Mouse (Mus musculus) forebrain, embryonic 16.5 days (tissue): Measurements from ENCODE around the gene Gm4763. TPM values are rescaled to one million over a fixed set of nuclear protein-coding genes. Genes with fewer than 3 reads are reported as not detected.
"Not testable (repeated sequence)": the region's sequence is repeated elsewhere in the genome, so short reads cannot be mapped to it uniquely, and the experiment has no call there.

ENCODE experiments used
- ATAC-seq: fragments of 200-750 bp; cut with Nextera tagmentation; 2 replicates; pipeline ENCODE4 v1.8.0; 2017; ENCODE audit warnings: mild to moderate bottlenecking, moderate library complexity
- H3K27ac ChIP-seq: fragments of 300-500 bp; sonication (generic); 2 replicates; pipeline ENCODE4 v1.5.1; 2014; ENCODE audit warnings: low read length, control low read depth
- H3K27me3 ChIP-seq: fragments of 300-500 bp; sonication (generic); replicated peaks from 2 replicates; pipeline ENCODE4 v1.6.1; 2014; ENCODE audit warnings: low read length; ENCODE audit not compliant: control insufficient read depth, insufficient read depth
- H3K36me3 ChIP-seq: fragments of 300-500 bp; sonication (generic); 2 replicates; pipeline ENCODE4 v1.6.1; 2014; ENCODE audit not compliant: control insufficient read depth, insufficient read depth
- H3K4me1 ChIP-seq: fragments of 300-500 bp; sonication (generic); replicated peaks from 2 replicates; pipeline ENCODE4 v1.6.1; 2014; ENCODE audit warnings: low read length; ENCODE audit not compliant: control insufficient read depth, insufficient read depth
- H3K4me2 ChIP-seq: fragments of 300-500 bp; sonication (generic); 2 replicates; pipeline ENCODE4 v1.6.1; 2014; ENCODE audit warnings: mild to moderate bottlenecking, low read length, control low read depth
- H3K4me3 ChIP-seq: fragments of 300-500 bp; sonication (generic); replicated peaks from 2 replicates; pipeline ENCODE4 v1.5.1; 2014; ENCODE audit warnings: mild to moderate bottlenecking, low read length, control low read depth
- H3K9ac ChIP-seq: fragments of 300-500 bp; sonication (generic); replicated peaks from 2 replicates; pipeline ENCODE4 v1.6.1; 2014; ENCODE audit warnings: low read depth, low read length, control low read depth
- H3K9me3 ChIP-seq: fragments of 300-500 bp; sonication (generic); 2 replicates; pipeline ENCODE4 v1.6.1; 2016; ENCODE audit warnings: low read length; ENCODE audit not compliant: control insufficient read depth
- WGBS: fragments of 180-500 bp; shearing (Covaris S2); extraction: QIAGEN DNeasy Blood & Tissue Kit; methylation state at CpG from one replicate; pipeline ENCODE4 v1.1.7; 2014; 5-methylcytosine and 5-hydroxymethylcytosine counted together
- polyA plus RNA-seq: library from polyadenylated mRNA; unstranded; fragments of >200 nt; fragmentation: Nextera tagmentation; extraction: Ambion mirVana; gene quantifications from 2 replicates; pipeline ENCODE4 v1.2.1, GENCODE M21; 2015

Gm4763 gene
- polyA plus RNA-seq, 1 experiment from 2014 or later = not detected

DNA sequence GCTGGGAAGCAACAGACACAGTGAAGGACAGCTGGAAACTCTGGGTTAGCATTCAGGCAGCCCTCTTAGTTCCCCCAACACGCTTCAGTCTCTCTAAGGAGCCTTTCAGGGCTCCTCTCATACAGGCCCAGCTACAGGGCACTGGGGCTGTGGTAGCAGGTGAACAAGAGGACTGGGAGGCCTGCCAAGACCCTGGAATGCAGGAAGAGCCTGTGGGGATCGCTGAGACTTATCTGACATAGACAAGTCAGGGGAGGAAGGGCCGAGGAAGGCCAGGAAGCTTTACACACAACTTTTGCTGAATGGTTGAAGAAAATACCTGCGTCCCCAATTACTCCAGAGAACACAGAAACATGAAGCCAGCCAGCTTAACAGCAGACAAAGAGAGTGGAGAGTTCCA, 24.0 kb upstream of the Gm4763 start:
- H3K4me2 ChIP-seq = no peak overlapping the region
- ATAC-seq = no peak
- H3K9ac ChIP-seq = no peak overlapping the region
- no peaks in the 10 kb centered on the region for H3K9me3 ChIP-seq
- H3K4me1 ChIP-seq = no peaks in the 10 kb centered on the region
- no peaks in the 10 kb centered on the region for H3K36me3 ChIP-seq
- WGBS = 47% methylated on average over 4 of the region's 4 CpGs
- H3K27me3 ChIP-seq = no peaks in the 10 kb centered on the region
- H3K4me3 ChIP-seq = no peak overlapping the region
- H3K27ac ChIP-seq = no peak overlapping the region

DNA sequence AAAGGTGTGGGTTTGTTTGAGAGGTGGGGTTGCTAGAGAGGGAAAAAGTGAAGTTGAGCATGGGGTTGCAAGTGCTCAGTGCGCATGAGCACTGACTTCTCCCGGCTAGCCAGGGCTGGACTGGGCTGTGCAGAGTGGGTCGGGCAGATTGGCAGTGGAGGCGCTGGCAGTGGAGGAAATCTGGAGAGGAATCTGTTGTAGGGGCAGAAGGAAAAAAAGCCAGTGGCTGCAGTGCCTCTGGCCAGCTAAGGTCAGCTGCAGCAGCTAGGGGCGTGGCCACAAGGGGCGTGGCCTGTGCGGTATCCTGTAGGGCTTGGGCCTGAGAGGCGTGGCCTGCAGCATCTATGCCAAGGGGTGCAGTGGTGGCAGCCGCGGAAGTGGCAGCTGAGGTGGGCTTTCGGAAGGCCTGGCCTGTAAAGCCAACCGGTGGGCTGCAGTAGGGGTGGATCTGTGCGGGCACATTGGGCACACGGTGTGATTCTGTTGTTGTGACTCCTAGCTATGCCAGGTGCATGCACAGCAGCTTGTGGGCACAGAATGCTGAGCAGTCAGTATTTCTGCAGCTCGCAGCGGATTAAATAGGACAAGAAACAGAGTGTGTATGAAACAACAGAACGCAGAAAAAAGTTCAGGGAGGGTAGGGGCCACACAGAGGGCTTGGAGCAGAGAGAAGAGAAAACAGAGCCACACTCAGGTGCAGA, 9.4 kb upstream of the Gm4763 start:
- ATAC-seq = no peak
- Histone ChIP-seq H3K9ac (no peak overlapping the region), H3K4me3 (peak overlapping the region; percentile 2; the same call in 1 of the 2 replicates), H3K9me3 (no peaks in the 10 kb centered on the region), H3K27me3 (no peaks in the 10 kb centered on the region), H3K36me3 (no peaks in the 10 kb centered on the region), H3K4me1 (peaks cover 4% of the 10 kb centered on the region; the same call in 1 of the 2 replicates), H3K27ac (no peak overlapping the region), H3K4me2 (peak overlapping the region; percentile 38)
- WGBS = 12% methylated on average over 17 of the region's 17 CpGs

DNA sequence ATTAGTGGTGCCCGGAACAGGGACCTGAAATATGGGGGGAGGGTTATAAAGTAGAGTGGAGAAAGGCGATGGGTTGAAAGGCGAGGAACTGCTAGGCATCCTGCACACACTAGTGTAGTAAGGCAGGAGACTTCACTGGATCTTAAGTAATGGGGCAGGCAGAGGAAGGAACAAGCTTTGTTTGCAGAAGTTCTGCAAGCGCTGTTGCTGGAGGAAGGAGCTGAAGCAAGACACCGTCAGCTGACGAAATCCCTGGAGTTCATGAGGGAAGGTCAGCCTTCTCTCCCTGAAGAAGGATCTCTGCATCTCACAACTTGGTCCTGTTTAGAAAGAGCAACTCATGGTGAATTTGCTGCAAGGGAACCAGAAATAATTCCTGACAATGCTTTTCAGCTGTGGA, 11.7 kb downstream of the Gm4763 start:
- WGBS = 83% methylated on average over 6 of the region's 6 CpGs
- H3K9ac ChIP-seq = no peak overlapping the region
- peaks cover 2% of the 10 kb centered on the region; the same call in 1 of the 2 replicates for H3K4me1 ChIP-seq
- H3K4me2 ChIP-seq = no peak overlapping the region
- ATAC-seq = no peak
- no peaks in the 10 kb centered on the region for H3K27me3 ChIP-seq
- no peak overlapping the region for H3K4me3 ChIP-seq
- H3K27ac ChIP-seq = no peak overlapping the region
- H3K9me3 ChIP-seq = no peaks in the 10 kb centered on the region
- no peaks in the 10 kb centered on the region for H3K36me3 ChIP-seq

DNA sequence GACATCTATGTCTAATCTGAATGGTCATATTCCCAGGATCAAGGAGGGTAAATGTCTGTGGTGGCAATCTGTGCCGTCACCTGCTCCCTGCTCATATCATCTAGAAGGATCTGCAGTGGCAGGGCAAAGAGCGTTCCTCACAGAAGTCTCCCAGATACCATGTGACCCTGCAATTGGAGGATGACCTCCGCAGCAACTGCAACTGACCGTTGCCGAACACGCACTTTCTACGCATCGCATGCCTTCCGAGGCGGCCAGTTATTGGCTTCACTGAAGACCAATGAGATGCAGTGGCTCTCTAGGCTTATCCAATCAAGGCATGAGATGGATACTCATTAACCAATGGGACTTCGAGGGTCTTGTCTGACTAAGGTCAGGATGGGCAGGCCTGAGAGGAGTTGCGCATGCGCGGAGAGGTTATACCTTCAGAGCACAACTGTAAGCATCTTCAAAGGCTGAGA, 17.8 kb downstream of the Gm4763 start, which contains the start of gene BC049730:
Gene BC049730 (plus strand): TSS at position 411 of the 461 bp plus-strand sequence.
- 95% methylated on average over 14 of the region's 14 CpGs for WGBS
- Histone ChIP-seq H3K9ac (no peak within 1 kb of the TSS), H3K4me3 (no peak within 1 kb of the TSS), H3K36me3 (no peaks in the 10 kb centered on the region), H3K27ac (no peak within 1 kb of the TSS), H3K4me1 (no peaks in the 10 kb centered on the region), H3K27me3 (no peaks in the 10 kb centered on the region), H3K9me3 (no peaks in the 10 kb centered on the region), H3K4me2 (no peak within 1 kb of the TSS)
- no peak for ATAC-seq

DNA sequence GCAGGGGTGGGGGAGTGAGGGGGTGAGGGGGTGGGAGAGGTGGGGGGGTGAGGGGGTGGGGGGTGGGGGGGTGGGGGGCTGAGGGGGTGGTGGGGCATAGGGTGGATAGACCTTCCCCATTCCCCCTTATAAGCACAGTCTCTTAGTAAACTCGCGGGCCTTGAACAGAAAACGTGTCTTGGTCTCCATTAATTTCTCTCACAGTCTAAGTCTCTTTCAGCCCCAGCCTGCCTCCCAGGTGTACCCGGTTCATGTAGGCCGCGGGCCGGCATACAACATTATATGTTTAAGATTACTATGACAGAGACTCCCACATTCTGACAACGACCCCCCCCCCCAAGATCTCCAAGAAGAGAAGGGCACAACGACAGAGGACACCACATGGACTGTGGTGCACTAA, 23.9 kb downstream of the Gm4763 start:
- not testable (repeated sequence) for H3K36me3 ChIP-seq, ATAC-seq, H3K4me1 ChIP-seq, H3K27ac ChIP-seq, H3K27me3 ChIP-seq, H3K4me2 ChIP-seq, H3K9me3 ChIP-seq, H3K9ac ChIP-seq, H3K4me3 ChIP-seq
- 89% methylated on average over 9 of the region's 9 CpGs for whole genome bisulfite sequencing

DNA sequence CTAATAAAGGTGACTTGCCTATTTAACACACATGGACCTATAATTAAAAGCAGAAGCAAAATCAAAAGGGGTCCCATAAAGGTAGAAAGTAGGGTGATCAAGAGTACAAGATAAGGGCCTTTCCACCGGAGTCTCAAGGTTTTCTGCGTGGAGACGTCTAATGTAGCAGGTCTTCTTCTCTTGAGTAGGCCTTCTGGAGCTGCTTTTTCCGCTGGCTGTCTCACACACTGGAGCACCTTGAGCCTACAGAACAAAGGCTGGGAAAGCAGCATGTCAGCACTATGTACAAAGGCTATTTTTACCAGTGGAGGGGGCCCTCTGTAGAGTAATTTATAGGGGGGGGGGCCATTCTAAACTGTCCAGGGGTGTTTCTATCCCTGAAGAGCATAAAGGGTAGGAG, 28.8 kb downstream of the Gm4763 start:
- not testable (repeated sequence) for ATAC-seq, H3K9me3 ChIP-seq, H3K4me3 ChIP-seq, H3K27me3 ChIP-seq, H3K9ac ChIP-seq, H3K27ac ChIP-seq, H3K4me2 ChIP-seq, H3K36me3 ChIP-seq, H3K4me1 ChIP-seq
- WGBS = 92% methylated on average over 4 of the region's 4 CpGs

DNA sequence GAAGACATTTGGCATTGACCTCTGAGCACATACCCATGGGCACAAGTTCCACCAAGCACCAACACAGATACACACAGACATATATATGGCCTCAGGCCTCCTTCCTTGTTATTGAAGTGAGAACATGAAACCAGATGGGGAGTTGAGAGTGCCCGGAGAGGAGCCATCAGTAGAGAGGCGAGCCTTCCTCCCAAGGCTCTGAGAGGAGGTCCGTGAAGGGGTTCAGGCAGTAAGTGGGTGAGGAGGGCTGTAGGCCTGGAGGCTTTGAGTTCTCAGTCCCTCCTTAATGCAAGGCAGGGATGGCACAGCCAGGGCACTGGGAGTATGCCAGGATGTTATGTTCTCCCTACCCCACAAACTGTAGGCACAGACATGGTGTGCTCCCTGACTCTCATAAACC, 34.0 kb downstream of the Gm4763 start:
- H3K27me3 ChIP-seq, ATAC-seq, H3K9ac ChIP-seq, H3K4me1 ChIP-seq, H3K9me3 ChIP-seq, H3K36me3 ChIP-seq, H3K4me3 ChIP-seq, H3K27ac ChIP-seq, H3K4me2 ChIP-seq: not testable (repeated sequence)
- 79% methylated on average over 2 of the region's 3 CpGs for WGBS

DNA sequence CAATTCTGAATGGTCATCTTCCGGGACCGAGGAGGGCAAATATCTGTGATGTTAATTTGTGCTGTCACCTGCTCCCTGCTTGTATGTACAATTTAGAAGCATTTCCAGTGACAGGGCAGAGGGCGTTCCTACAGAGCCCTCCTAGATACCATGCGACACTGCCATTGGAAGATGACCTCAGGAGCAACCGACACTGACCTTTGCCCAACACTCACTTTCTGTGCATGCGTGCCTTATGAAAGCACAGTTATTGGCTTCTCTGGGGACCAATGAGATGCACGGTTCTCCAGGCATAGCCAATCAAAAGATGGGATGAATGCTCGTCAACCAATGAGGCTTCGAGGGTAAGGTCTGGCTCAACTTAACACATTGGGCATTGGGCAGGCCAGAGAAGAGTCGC, 39.2 kb downstream of the Gm4763 start:
- WGBS = 92% methylated on average over 10 of the region's 10 CpGs
- ATAC-seq, H3K27ac ChIP-seq, H3K4me1 ChIP-seq, H3K27me3 ChIP-seq, H3K4me2 ChIP-seq, H3K4me3 ChIP-seq, H3K9me3 ChIP-seq, H3K36me3 ChIP-seq, H3K9ac ChIP-seq: not testable (repeated sequence)

DNA sequence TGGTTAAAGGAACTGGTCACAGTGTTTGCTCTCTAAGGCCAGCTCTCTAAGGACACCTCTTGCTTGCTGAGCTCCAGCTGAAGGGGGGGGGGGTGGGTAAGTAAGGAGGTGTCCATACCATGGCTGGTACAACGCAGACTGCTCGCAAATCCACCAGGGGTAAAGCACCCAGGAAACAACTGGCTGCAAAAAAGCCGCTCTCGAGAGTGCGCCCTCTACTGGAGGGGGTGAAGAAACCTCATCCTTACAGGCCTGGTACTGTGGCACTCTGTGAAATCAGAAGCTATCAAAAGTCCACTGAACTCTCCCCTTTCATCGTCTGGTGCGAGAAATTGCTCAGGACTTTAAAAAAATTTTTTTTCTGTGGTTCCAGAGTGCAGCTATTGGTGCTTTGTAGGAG, 42.6 kb downstream of the Gm4763 start:
- H3K27ac ChIP-seq, H3K9me3 ChIP-seq, H3K36me3 ChIP-seq, H3K4me3 ChIP-seq, H3K27me3 ChIP-seq, H3K4me2 ChIP-seq, H3K9ac ChIP-seq, H3K4me1 ChIP-seq, ATAC-seq: not testable (repeated sequence)
- 81% methylated on average over 7 of the region's 7 CpGs for WGBS

DNA sequence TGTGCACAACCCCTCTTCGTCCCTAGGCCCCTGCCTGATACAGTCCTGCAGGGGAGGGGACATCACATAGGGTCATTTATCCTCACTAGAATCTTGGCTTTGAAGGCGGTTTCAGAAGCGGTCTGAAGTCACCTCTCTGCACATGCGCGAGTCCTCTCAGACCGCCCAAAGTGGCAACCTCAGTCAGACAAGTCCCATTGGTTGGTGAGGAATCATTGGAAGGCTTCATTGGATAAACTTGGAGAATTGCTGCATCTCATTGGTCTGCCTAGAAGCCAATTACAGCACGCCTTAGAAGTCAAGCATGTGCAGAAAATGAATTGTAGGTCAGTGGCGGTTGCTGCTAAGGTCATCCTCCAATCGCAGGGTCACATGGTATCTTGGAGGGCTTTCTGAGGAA, 50.1 kb downstream of the Gm4763 start, which contains the start of gene Tex101:
Gene Tex101 (minus strand): TSS at position 101 of the 400 bp plus-strand sequence.
- WGBS = 93% methylated on average over 9 of the region's 9 CpGs

More for the DNA sequence above, 50.1 kb downstream of the Gm4763 start, which contains the start of gene Tex101:
- Histone ChIP-seq H3K4me2 (no peak within 1 kb of the TSS), H3K27me3 (no peaks in the 10 kb centered on the region), H3K4me3 (no peak within 1 kb of the TSS), H3K9ac (no peak within 1 kb of the TSS), H3K4me1 (no peaks in the 10 kb centered on the region), H3K27ac (no peak within 1 kb of the TSS), H3K9me3 (no peaks in the 10 kb centered on the region), H3K36me3 (no peaks in the 10 kb centered on the region)
- ATAC-seq = no peak
